Mouse (Mus musculus) liver, adult 2 months (tissue): ENCODE measurements around the gene Lrrc75a. TPM values are rescaled to one million over a fixed set of nuclear protein-coding genes. Genes with fewer than 3 reads are reported as not detected.

Source experiments
- DNase-seq: peaks from one replicate; pipeline ENCODE4 v3.0.0-alpha.2; 2011; ENCODE audit warnings: low read depth, low spot score; ENCODE audit errors: extremely low read depth
- H3K27ac ChIP-seq: fragments of 200-500 bp; replicated peaks from 2 replicates; pipeline ENCODE4 v1.5.1; 2012; ENCODE audit warnings: low read depth, mild to moderate bottlenecking, control low read depth, inconsistent platforms, low read length; ENCODE audit not compliant: insufficient read depth
- H3K27me3 ChIP-seq: fragments of 200-500 bp; 2 replicates; pipeline ENCODE4 v1.6.1; 2012; ENCODE audit warnings: mild to moderate bottlenecking, moderate library complexity, low read length, inconsistent platforms; ENCODE audit not compliant: control insufficient read depth, insufficient read depth
- H3K36me3 ChIP-seq: fragments of 200-500 bp; 2 replicates; pipeline ENCODE4 v1.6.1; 2012; ENCODE audit warnings: low read length, inconsistent platforms; ENCODE audit not compliant: control insufficient read depth, insufficient read depth
- H3K4me1 ChIP-seq: fragments of 200-500 bp; 2 replicates; pipeline ENCODE4 v1.6.1; 2011; ENCODE audit warnings: low read length; ENCODE audit not compliant: control insufficient read depth, insufficient read depth
- H3K4me3 ChIP-seq: fragments of 200-500 bp; 2 replicates; pipeline ENCODE4 v1.5.1; 2011; ENCODE audit warnings: low read depth, mild to moderate bottlenecking, control low read depth, low read length, moderate library complexity; ENCODE audit not compliant: insufficient read depth
- H3K79me2 ChIP-seq: fragments of 200-500 bp; 2 replicates; pipeline ENCODE4 v1.6.1; 2012; ENCODE audit warnings: inconsistent platforms, mild to moderate bottlenecking, low read length, moderate library complexity; ENCODE audit not compliant: control insufficient read depth, insufficient read depth
- H3K9ac ChIP-seq: fragments of 200-500 bp; 2 replicates; pipeline ENCODE4 v1.6.1; 2012; ENCODE audit warnings: low read depth, mild to moderate bottlenecking, control low read depth, inconsistent platforms, low read length
- CTCF ChIP-seq: fragments of 200-500 bp; IDR thresholded peaks from 2 replicates; pipeline ENCODE4 v1.5.1; 2011; ENCODE audit warnings: low read depth, low read length, control low read depth
- POLR2A ChIP-seq: fragments of 200-500 bp; IDR thresholded peaks from 2 replicates; pipeline ENCODE4 v1.6.1; 2011; ENCODE audit warnings: low read length, control low read depth; ENCODE audit not compliant: insufficient read depth; ENCODE audit errors: extremely low read depth
- WGBS: fragments of 180-500 bp; shearing (Covaris S2); methylation state at CpG from one replicate; pipeline ENCODE4 v1.1.7; 2018; 5-methylcytosine and 5-hydroxymethylcytosine counted together
- polyA plus RNA-seq: library from polyadenylated mRNA; depleted of rRNA; stranded (reverse); fragments of >200 nt; gene quantifications from 2 replicates; pipeline ENCODE4 v1.2.3, GENCODE M21; 2012; rRNA removed
- total RNA-seq: library from RNA; depleted of rRNA; stranded (reverse); fragments of >200 nt; gene quantifications from 2 replicates; pipeline ENCODE4 v1.2.3, GENCODE M21; 2014; rRNA removed

Lrrc75a gene
- total RNA-seq (0.40 and 0.55 TPM in 2 replicates), polyA plus RNA-seq (0.66 and 1.1 TPM in 2 replicates)

- Histone ChIP-seq H3K4me3 (peak within 1 kb of the TSS; percentile 57), H3K27me3 (no peaks in the 10 kb centered on the region), H3K27ac (no peak within 1 kb of the TSS), H3K9ac (peak within 1 kb of the TSS; percentile 69), H3K4me1 (peaks cover 5% of the 10 kb centered on the region; the same call in 1 of the 2 replicates), H3K79me2 (no peaks in the 10 kb centered on the region), H3K36me3 (no peaks in the 10 kb centered on the region)
- DNase-seq, result no peak
- TF ChIP-seq CTCF (no peak), POLR2A (no peak)
- 4% methylated on average over 56 of the region's 86 CpGs for WGBS
Observed at GRCm38 (mm10) chr11:62647661-62648590, at the start of gene Lrrc75a. Lrrc75a (minus strand) TSS chr11:62648523.

DNA sequence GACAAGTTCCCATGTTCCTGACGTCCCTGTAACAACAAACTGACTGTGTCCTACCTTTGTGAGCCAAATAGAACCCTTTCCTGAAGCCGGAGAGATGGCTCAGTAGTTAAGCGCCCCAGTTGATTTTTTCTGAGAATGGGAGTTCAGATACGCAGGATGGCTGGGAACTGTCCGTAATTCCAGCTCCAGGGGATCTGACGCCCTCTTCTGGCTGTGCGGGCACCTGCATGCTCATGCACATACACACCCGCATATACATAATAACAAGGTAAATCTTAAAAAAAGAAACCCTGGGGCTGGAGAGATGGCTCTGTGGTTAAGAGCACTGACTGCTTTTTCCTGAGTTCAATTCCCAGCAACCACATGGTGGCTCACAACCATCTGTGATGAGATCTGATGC is 46.8 kb upstream of the Lrrc75a start:
- WGBS, result 94% methylated on average over 8 of the region's 8 CpGs
- Histone ChIP-seq H3K9ac (no peak overlapping the region), H3K36me3 (no peaks in the 10 kb centered on the region), H3K79me2 (no peaks in the 10 kb centered on the region), H3K4me1 (no peaks in the 10 kb centered on the region), H3K27ac (no peak overlapping the region), H3K4me3 (no peak overlapping the region), H3K27me3 (0 out of 2 replicates have a peak, but pooled peaks cover 2% of the 10 kb centered on the region)
- no peak for TF ChIP-seq POLR2A
- TF ChIP-seq CTCF, result no peak
- DNase-seq, result no peak

DNA sequence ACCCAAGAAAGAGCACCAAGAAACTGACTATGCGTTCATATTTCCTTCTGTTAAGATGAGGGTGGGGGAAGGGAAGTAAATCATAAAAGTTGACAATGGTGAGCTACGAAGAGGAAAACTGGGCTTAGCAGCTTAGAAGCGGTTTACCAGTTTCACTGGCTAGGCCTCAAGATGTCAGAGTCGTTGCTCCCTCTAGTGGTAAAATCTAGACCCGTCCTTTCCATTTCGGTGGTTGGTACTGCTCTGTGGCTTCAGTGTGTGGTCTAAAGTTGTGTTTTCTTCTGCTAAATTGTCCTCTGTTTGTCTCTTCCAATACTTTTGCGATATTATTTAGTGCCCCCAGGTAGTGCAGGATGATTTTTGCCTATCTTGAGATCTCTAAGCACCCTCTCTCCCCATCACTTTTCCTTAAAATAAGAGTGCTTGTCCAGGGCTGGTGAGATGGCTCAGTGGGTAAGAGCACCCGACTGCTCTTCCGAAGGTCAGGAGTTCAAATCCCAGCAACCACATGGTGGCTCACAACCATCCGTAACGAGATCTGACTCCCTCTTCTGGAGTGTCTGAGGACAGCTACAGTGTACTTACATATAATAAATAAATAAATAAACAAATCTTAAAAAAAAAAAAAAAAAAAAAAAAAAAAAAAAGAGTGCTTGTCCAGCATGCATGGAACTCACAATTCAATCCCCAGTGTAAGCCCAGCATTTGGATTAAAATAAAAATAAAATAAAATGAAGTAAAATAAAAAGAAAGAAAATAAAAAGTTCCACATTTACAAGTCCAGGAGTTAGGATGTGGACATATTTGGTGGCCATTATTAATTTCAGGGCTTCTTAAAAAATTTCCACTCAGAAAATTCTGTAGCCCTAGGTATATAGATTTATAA is 45.2 kb upstream of the Lrrc75a start:
- no peak overlapping the region for H3K4me3 ChIP-seq
- no peaks in the 10 kb centered on the region for H3K4me1 ChIP-seq
- no peak overlapping the region for H3K27ac ChIP-seq
- H3K36me3 ChIP-seq, result no peaks in the 10 kb centered on the region
- 0 out of 2 replicates have a peak, but pooled peaks cover 2% of the 10 kb centered on the region for H3K27me3 ChIP-seq
- H3K9ac ChIP-seq, result no peak overlapping the region
- H3K79me2 ChIP-seq, result no peaks in the 10 kb centered on the region
- DNase-seq, result peak; percentile 49
- 24% methylated on average over 11 of the region's 11 CpGs for WGBS
- TF ChIP-seq CTCF (peak; percentile 56), POLR2A (no peak)

GRCm38 (mm10) chr11:62691592-62691991 is 43.3 kb upstream of the Lrrc75a start:
- Histone ChIP-seq H3K4me3 (no peak overlapping the region), H3K4me1 (no peaks in the 10 kb centered on the region), H3K27me3 (no peaks in the 10 kb centered on the region), H3K36me3 (no peaks in the 10 kb centered on the region), H3K9ac (no peak overlapping the region), H3K27ac (no peak overlapping the region), H3K79me2 (no peaks in the 10 kb centered on the region)
- no peak for TF ChIP-seq POLR2A
- no peak for TF ChIP-seq CTCF
- 70% methylated on average over 3 of the region's 3 CpGs for WGBS
- no peak for DNase-seq

- 88% methylated on average over 4 of the region's 4 CpGs for WGBS
- no peak for TF ChIP-seq POLR2A
- no peak for TF ChIP-seq CTCF
- Histone ChIP-seq H3K9ac (no peak overlapping the region), H3K4me3 (no peak overlapping the region), H3K4me1 (peaks cover 2% of the 10 kb centered on the region; the same call in 1 of the 2 replicates), H3K79me2 (no peaks in the 10 kb centered on the region), H3K36me3 (no peaks in the 10 kb centered on the region), H3K27me3 (no peaks in the 10 kb centered on the region), H3K27ac (no peak overlapping the region)
- no peak for DNase-seq
Observed at GRCm38 (mm10) chr11:62679954-62680353, 31.6 kb upstream of the Lrrc75a start.
